Mouse (Mus musculus): ENCODE results near the gene Adcy1.
"Not testable (repeated sequence)": the region's sequence is repeated elsewhere in the genome, so short reads cannot be mapped to it uniquely, and the experiment has no call there.

Gene Adcy1

GRCm38 (mm10) chr11:7192710-7193109, 129.4 kb downstream of the Adcy1 start:
- no peak for DNase-seq

- DNase-seq, result no peak
Measured at GRCm38 (mm10) chr11:7193134-7193533, 129.8 kb downstream of the Adcy1 start.

GRCm38 (mm10) chr11:7194432-7195311, 131.4 kb downstream of the Adcy1 start:
- no peak for DNase-seq

GRCm38 (mm10) chr11:7195312-7195685, 132.0 kb downstream of the Adcy1 start:
- DNase-seq, result no peak

GRCm38 (mm10) chr11:7197491-7197941, 134.2 kb downstream of the Adcy1 start, which contains the start of gene Igfbp1:
Gene Igfbp1, plus strand, starts transcription at chr11:7197782.
- no peak for DNase-seq

- no peak for DNase-seq
Measured at GRCm38 (mm10) chr11:7198006-7198405, 134.7 kb downstream of the Adcy1 start.

GRCm38 (mm10) chr11:7198481-7199256, 135.4 kb downstream of the Adcy1 start:
- no peak for DNase-seq

GRCm38 (mm10) chr11:7199736-7200392, 136.6 kb downstream of the Adcy1 start:
- DNase-seq, result no peak

GRCm38 (mm10) chr11:7200393-7200783, 137.1 kb downstream of the Adcy1 start:
- DNase-seq, result no peak

- DNase-seq, result no peak
Measured at GRCm38 (mm10) chr11:7202206-7202605, 138.9 kb downstream of the Adcy1 start.

- DNase-seq, result no peak
Measured at GRCm38 (mm10) chr11:7203846-7204245, 140.6 kb downstream of the Adcy1 start.

GRCm38 (mm10) chr11:7210343-7210742, 147.1 kb downstream of the Adcy1 start:
- DNase-seq, result peak; percentile 56

GRCm38 (mm10) chr11:7211211-7211610, 147.9 kb downstream of the Adcy1 start:
- DNase-seq, result no peak

GRCm38 (mm10) chr11:7212126-7212798, 149.0 kb downstream of the Adcy1 start:
- no peak for DNase-seq

GRCm38 (mm10) chr11:7213161-7213500, 149.8 kb downstream of the Adcy1 start:
- DNase-seq, result no peak

GRCm38 (mm10) chr11:7213501-7214341, 150.4 kb downstream of the Adcy1 start, which contains the start of gene Igfbp3:
Gene Igfbp3, minus strand, starts transcription at chr11:7213923.
- peak; percentile 82 for DNase-seq

GRCm38 (mm10) chr11:7214342-7214660, 151.0 kb downstream of the Adcy1 start:
- no peak for DNase-seq

GRCm38 (mm10) chr11:7214761-7215160, 151.5 kb downstream of the Adcy1 start:
- peak; percentile 55 for DNase-seq

GRCm38 (mm10) chr11:7215703-7216102, 152.4 kb downstream of the Adcy1 start:
- peak; percentile 42 for DNase-seq

- DNase-seq, result not testable (repeated sequence)
Measured at GRCm38 (mm10) chr11:7221826-7222225, 158.5 kb downstream of the Adcy1 start.

GRCm38 (mm10) chr11:7226200-7226599, 162.9 kb downstream of the Adcy1 start:
- DNase-seq, result peak; percentile 83
